Mouse (Mus musculus) limb, embryonic 14.5 days (tissue): ENCODE data around the gene Cdh4. TPM values are rescaled to one million over a fixed set of nuclear protein-coding genes. Genes with fewer than 3 reads are reported as not detected.

Source experiments
- ATAC-seq: fragments of 200-750 bp; cut with Nextera tagmentation; 2 replicates; pipeline ENCODE4 v1.8.0; 2017; ENCODE audit warnings: low read depth, moderate number of reproducible peaks, moderate TSS enrichment; ENCODE audit not compliant: low FRiP score
- DNase-seq: peaks from one replicate; pipeline ENCODE4 v3.0.0-alpha.2; 2015; ENCODE audit warnings: low spot score
- H3K27ac ChIP-seq: fragments of 300-500 bp; sonication (generic); replicated peaks from 2 replicates; pipeline ENCODE4 v1.5.1; 2014; ENCODE audit warnings: low read depth, mild to moderate bottlenecking, low read length, moderate library complexity, mixed read lengths
- H3K27me3 ChIP-seq: fragments of 300-500 bp; sonication (generic); 2 replicates; pipeline ENCODE4 v1.6.1; 2014; ENCODE audit warnings: low read length, mixed read lengths; ENCODE audit not compliant: control insufficient read depth, insufficient read depth
- H3K36me3 ChIP-seq: fragments of 300-500 bp; sonication (generic); 2 replicates; pipeline ENCODE4 v1.6.1; 2014; ENCODE audit warnings: mild to moderate bottlenecking, low read length, moderate library complexity, mixed read lengths; ENCODE audit not compliant: control insufficient read depth, insufficient read depth
- H3K4me1 ChIP-seq: fragments of 300-500 bp; sonication (generic); 2 replicates; pipeline ENCODE4 v1.6.1; 2014; ENCODE audit warnings: antibody characterized with exemption, low read length, mixed read lengths; ENCODE audit not compliant: control insufficient read depth, insufficient read depth
- H3K4me2 ChIP-seq: fragments of 300-500 bp; sonication (generic); replicated peaks from 2 replicates; pipeline ENCODE4 v1.6.1; 2014; ENCODE audit warnings: low read depth, mild to moderate bottlenecking, low read length, moderate library complexity; ENCODE audit not compliant: severe bottlenecking
- H3K4me3 ChIP-seq: fragments of 300-500 bp; sonication (generic); replicated peaks from 2 replicates; pipeline ENCODE4 v1.5.1; 2014; ENCODE audit warnings: low read length
- H3K9ac ChIP-seq: fragments of 300-500 bp; sonication (generic); 2 replicates; pipeline ENCODE4 v1.6.1; 2014; ENCODE audit warnings: mild to moderate bottlenecking, low read depth, low read length, moderate library complexity; ENCODE audit not compliant: severe bottlenecking
- H3K9me3 ChIP-seq: fragments of 300-500 bp; sonication (generic); 2 replicates; pipeline ENCODE4 v1.6.1; 2016; ENCODE audit warnings: low read length; ENCODE audit not compliant: control insufficient read depth
- POLR2A ChIP-seq: fragments of 200-500 bp; IDR thresholded peaks from 2 replicates; pipeline ENCODE4 v1.8.0; 2012; ENCODE audit warnings: inconsistent platforms, mild to moderate bottlenecking, moderate library complexity, borderline replicate concordance; ENCODE audit not compliant: insufficient read depth, insufficient read length; ENCODE audit errors: extremely low read depth
- WGBS: fragments of 180-500 bp; shearing (Covaris S2); extraction: QIAGEN DNeasy Blood & Tissue Kit; methylation state at CpG from one replicate; pipeline ENCODE4 v1.1.7; 2014; 5-methylcytosine and 5-hydroxymethylcytosine counted together
- polyA plus RNA-seq, 2 experiments: library from polyadenylated mRNA; depleted of rRNA in 1 of 2; stranded (reverse) in 1 of 2; unstranded in 1 of 2; fragments of >200 nt; fragmentation: Nextera tagmentation in 1 of 2; extraction: Ambion mirVana in 1 of 2; gene quantifications; 2 replicates each; pipeline versions ENCODE4 v1.2.1 to v1.2.3; 2012 to 2014

Gene Cdh4
- polyA plus RNA-seq, 2 experiments, result 7.5 to 9.0 TPM

GRCm38 (mm10) chr2:179467839-179468445 lies 25.7 kb downstream of the Cdh4 start:
- H3K4me2 ChIP-seq, result no peak overlapping the region
- no peaks in the 10 kb centered on the region for H3K27me3 ChIP-seq
- H3K4me3 ChIP-seq, result no peak overlapping the region
- H3K9me3 ChIP-seq, result peaks cover 34% of the 10 kb centered on the region
- no peak overlapping the region for H3K27ac ChIP-seq
- no peaks in the 10 kb centered on the region for H3K36me3 ChIP-seq
- no peaks in the 10 kb centered on the region for H3K4me1 ChIP-seq
- no peak for TF ChIP-seq POLR2A
- H3K9ac ChIP-seq, result no peak overlapping the region
- DNase-seq (no peak), ATAC-seq (no peak)
- 84% methylated on average over 8 of the region's 8 CpGs for WGBS

DNA sequence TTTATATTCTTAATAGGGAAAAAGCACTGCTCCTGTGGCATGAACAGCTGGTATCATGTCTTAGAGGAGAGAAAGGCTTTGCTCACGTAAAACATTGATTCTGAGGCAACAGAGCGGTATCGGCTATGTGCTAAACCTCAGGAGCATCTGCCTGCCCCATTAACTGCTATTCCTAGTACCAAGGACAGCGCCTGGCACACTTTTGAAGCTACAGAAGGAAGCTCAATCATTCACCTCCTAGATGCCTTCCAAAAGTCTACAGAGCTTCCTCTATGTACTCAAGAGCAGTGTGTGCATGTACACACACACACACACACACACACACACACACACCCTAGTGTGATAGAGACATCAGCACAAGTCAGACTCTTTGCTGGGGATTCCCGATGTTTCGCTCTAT lies 34.4 kb downstream of the Cdh4 start:
- TF ChIP-seq POLR2A, result no peak
- no peak overlapping the region for H3K9ac ChIP-seq
- H3K4me2 ChIP-seq, result no peak overlapping the region
- no peak overlapping the region for H3K4me3 ChIP-seq
- DNase-seq (peak; percentile 46), ATAC-seq (no peak)
- H3K4me1 ChIP-seq, result no peaks in the 10 kb centered on the region
- no peaks in the 10 kb centered on the region for H3K27me3 ChIP-seq
- no peaks in the 10 kb centered on the region for H3K36me3 ChIP-seq
- WGBS, result 74% methylated on average over 6 of the region's 6 CpGs
- H3K27ac ChIP-seq, result no peak overlapping the region
- H3K9me3 ChIP-seq, result no peaks in the 10 kb centered on the region

- no peak overlapping the region for H3K4me2 ChIP-seq
- H3K4me1 ChIP-seq, result no peaks in the 10 kb centered on the region
- TF ChIP-seq POLR2A, result no peak
- H3K9ac ChIP-seq, result no peak overlapping the region
- DNase-seq, result no peak
- H3K36me3 ChIP-seq, result no peaks in the 10 kb centered on the region
- H3K4me3 ChIP-seq, result no peak overlapping the region
- 72% methylated on average over 5 of the region's 5 CpGs for WGBS
- H3K9me3 ChIP-seq, result no peaks in the 10 kb centered on the region
- no peaks in the 10 kb centered on the region for H3K27me3 ChIP-seq
- H3K27ac ChIP-seq, result no peak overlapping the region
- no peak for ATAC-seq
Measured at GRCm38 (mm10) chr2:179480800-179481200, 38.6 kb downstream of the Cdh4 start.

DNA sequence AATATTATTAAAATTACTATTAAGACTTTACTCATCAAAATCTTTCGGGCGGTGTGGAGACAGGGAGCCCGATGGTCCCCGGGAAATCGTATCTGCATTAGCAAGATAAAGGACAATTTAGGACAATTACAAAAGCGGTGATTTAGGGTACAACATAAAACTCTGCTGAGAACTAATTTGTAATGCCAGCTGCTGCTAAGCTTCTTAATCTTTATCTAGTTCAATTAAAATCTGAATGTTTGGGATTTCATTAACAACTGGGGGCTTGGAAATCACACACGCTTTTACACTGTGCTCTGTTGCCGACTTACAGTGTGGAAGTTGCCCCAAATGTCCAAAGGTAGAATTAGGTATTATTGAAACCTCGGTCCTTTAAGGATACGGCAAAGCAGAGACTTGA lies 39.1 kb downstream of the Cdh4 start:
- ATAC-seq, result no peak
- TF ChIP-seq POLR2A, result no peak
- Histone ChIP-seq H3K9ac (no peak overlapping the region), H3K9me3 (no peaks in the 10 kb centered on the region), H3K4me3 (no peak overlapping the region), H3K36me3 (no peaks in the 10 kb centered on the region), H3K4me1 (no peaks in the 10 kb centered on the region), H3K27ac (no peak overlapping the region), H3K27me3 (no peaks in the 10 kb centered on the region), H3K4me2 (no peak overlapping the region)
- DNase-seq, result no peak
- WGBS, result 84% methylated on average over 10 of the region's 10 CpGs

- Histone ChIP-seq H3K4me1 (no peaks in the 10 kb centered on the region), H3K9ac (no peak overlapping the region), H3K4me3 (no peak overlapping the region), H3K27ac (no peak overlapping the region), H3K4me2 (no peak overlapping the region), H3K9me3 (no peaks in the 10 kb centered on the region), H3K36me3 (no peaks in the 10 kb centered on the region), H3K27me3 (no peaks in the 10 kb centered on the region)
- ATAC-seq, result no peak
- 52% methylated on average over 21 of the region's 21 CpGs for WGBS
- no peak for TF ChIP-seq POLR2A
- DNase-seq, result peak; percentile 10
Measured at GRCm38 (mm10) chr2:179488526-179489139, 46.4 kb downstream of the Cdh4 start.
